Mouse (Mus musculus): ENCODE measurements around the gene Topbp1. TPM values are rescaled to one million over a fixed set of nuclear protein-coding genes. Genes with fewer than 3 reads are reported as not detected.
A peak's percentile ranks its signal among the peaks of the same experiment; 100 is the strongest.

Gene Topbp1
- polyA plus RNA-seq, 1 experiment from 2014 or later, result 64.7 TPM

GRCm38 (mm10) chr9:103301086-103301485, 3.9 kb upstream of the Topbp1 start:
- no peak overlapping the region for H3K4me3 ChIP-seq
- H3K27ac ChIP-seq (ENCODE audit: poor library complexity, severe bottlenecking), result no peak overlapping the region
- H3K36me3 ChIP-seq, result no peaks in the 10 kb centered on the region
- H3K4me1 ChIP-seq (replicated peaks), result peaks cover 2% of the 10 kb centered on the region; the same call in 1 of the 2 replicates
- H3K27me3 ChIP-seq (replicated peaks), result no peaks in the 10 kb centered on the region
- no peak overlapping the region for H3K9ac ChIP-seq
- H3K9me3 ChIP-seq (replicated peaks), result no peaks in the 10 kb centered on the region
- H3K4me2 ChIP-seq, result no peak overlapping the region
- WGBS, result 90% methylated on average over 8 of the region's 8 CpGs
- no peak for ATAC-seq (ENCODE audit: insufficient number of reproducible peaks, low FRiP score)

- Histone ChIP-seq H3K4me2 (no peak overlapping the region), H3K27ac (ENCODE audit: poor library complexity, severe bottlenecking) (no peak overlapping the region), H3K9ac (no peak overlapping the region), H3K9me3 (replicated peaks) (no peaks in the 10 kb centered on the region), H3K4me3 (no peak overlapping the region), H3K27me3 (replicated peaks) (no peaks in the 10 kb centered on the region), H3K4me1 (replicated peaks) (peaks cover 10% of the 10 kb centered on the region), H3K36me3 (0 out of 2 replicates have a peak, but pooled peaks cover under 1% of the 10 kb centered on the region)
- WGBS, result 79% methylated on average over 4 of the region's 4 CpGs
- no peak for ATAC-seq (ENCODE audit: insufficient number of reproducible peaks, low FRiP score)
Observed at GRCm38 (mm10) chr9:103302239-103302638, 2.8 kb upstream of the Topbp1 start.

GRCm38 (mm10) chr9:103302666-103303065, 2.3 kb upstream of the Topbp1 start:
- Histone ChIP-seq H3K27ac (ENCODE audit: poor library complexity, severe bottlenecking) (no peak overlapping the region), H3K9me3 (replicated peaks) (no peaks in the 10 kb centered on the region), H3K27me3 (replicated peaks) (no peaks in the 10 kb centered on the region), H3K4me3 (no peak overlapping the region), H3K4me1 (replicated peaks) (peaks cover 11% of the 10 kb centered on the region), H3K9ac (no peak overlapping the region), H3K36me3 (peaks cover 2% of the 10 kb centered on the region), H3K4me2 (no peak overlapping the region)
- WGBS, result 43% methylated on average over 3 of the region's 3 CpGs
- ATAC-seq (ENCODE audit: insufficient number of reproducible peaks, low FRiP score), result no peak; the same call in 1 of the 2 replicates

GRCm38 (mm10) chr9:103305332-103306041, 472 bp downstream of the Topbp1 start:
- ATAC-seq (ENCODE audit: insufficient number of reproducible peaks, low FRiP score), result peak; percentile 74
- H3K9me3 ChIP-seq (replicated peaks), result no peaks in the 10 kb centered on the region
- H3K4me2 ChIP-seq, result peak overlapping the region; percentile 66
- H3K36me3 ChIP-seq, result peaks cover 21% of the 10 kb centered on the region
- peak overlapping the region; percentile 74 for H3K27ac ChIP-seq (ENCODE audit: poor library complexity, severe bottlenecking)
- H3K9ac ChIP-seq, result peak overlapping the region; percentile 89
- no peaks in the 10 kb centered on the region for H3K27me3 ChIP-seq (replicated peaks)
- peaks cover 13% of the 10 kb centered on the region for H3K4me1 ChIP-seq (replicated peaks)
- WGBS, result under 1% methylated on average over 40 of the region's 40 CpGs
- peak overlapping the region; percentile 79 for H3K4me3 ChIP-seq

- Histone ChIP-seq H3K9me3 (replicated peaks) (no peaks in the 10 kb centered on the region), H3K4me1 (replicated peaks) (peaks cover 13% of the 10 kb centered on the region), H3K27ac (ENCODE audit: poor library complexity, severe bottlenecking) (no peak overlapping the region), H3K9ac (no peak overlapping the region), H3K27me3 (replicated peaks) (no peaks in the 10 kb centered on the region), H3K36me3 (peaks cover 51% of the 10 kb centered on the region), H3K4me2 (no peak overlapping the region), H3K4me3 (no peak overlapping the region)
- ATAC-seq (ENCODE audit: insufficient number of reproducible peaks, low FRiP score), result no peak
- WGBS, result 85% methylated on average over 6 of the region's 6 CpGs
Observed at GRCm38 (mm10) chr9:103309832-103310231, 4.8 kb downstream of the Topbp1 start.

GRCm38 (mm10) chr9:103324678-103325077, 19.7 kb downstream of the Topbp1 start:
- no peak for ATAC-seq (ENCODE audit: insufficient number of reproducible peaks, low FRiP score)
- no peak overlapping the region for H3K4me2 ChIP-seq
- no peak overlapping the region for H3K4me3 ChIP-seq
- H3K36me3 ChIP-seq, result peaks cover 91% of the 10 kb centered on the region
- H3K9ac ChIP-seq, result no peak overlapping the region
- no peak overlapping the region for H3K27ac ChIP-seq (ENCODE audit: poor library complexity, severe bottlenecking)
- H3K27me3 ChIP-seq (replicated peaks), result no peaks in the 10 kb centered on the region
- H3K4me1 ChIP-seq (replicated peaks), result peaks cover 5% of the 10 kb centered on the region; the same call in 1 of the 2 replicates
- 90% methylated on average over 1 of the region's 2 CpGs for WGBS
- no peaks in the 10 kb centered on the region for H3K9me3 ChIP-seq (replicated peaks)

- Histone ChIP-seq H3K27ac (ENCODE audit: poor library complexity, severe bottlenecking) (peak overlapping the region; percentile 61), H3K27me3 (replicated peaks) (no peaks in the 10 kb centered on the region), H3K9ac (no peak overlapping the region), H3K4me1 (replicated peaks) (peaks cover 5% of the 10 kb centered on the region; the same call in 1 of the 2 replicates), H3K4me3 (no peak overlapping the region), H3K4me2 (no peak overlapping the region), H3K9me3 (replicated peaks) (no peaks in the 10 kb centered on the region), H3K36me3 (peaks cover 85% of the 10 kb centered on the region)
- ATAC-seq (ENCODE audit: insufficient number of reproducible peaks, low FRiP score), result peak; percentile 77
- 51% methylated on average over 9 of the region's 9 CpGs for WGBS
Observed at GRCm38 (mm10) chr9:103326449-103326848, 21.4 kb downstream of the Topbp1 start.

GRCm38 (mm10) chr9:103332663-103333062, 27.6 kb downstream of the Topbp1 start:
- WGBS, result 81% methylated on average over 6 of the region's 6 CpGs
- Histone ChIP-seq H3K9me3 (replicated peaks) (no peaks in the 10 kb centered on the region), H3K4me3 (no peak overlapping the region), H3K27me3 (replicated peaks) (no peaks in the 10 kb centered on the region), H3K27ac (ENCODE audit: poor library complexity, severe bottlenecking) (no peak overlapping the region), H3K4me1 (replicated peaks) (peaks cover 13% of the 10 kb centered on the region), H3K9ac (no peak overlapping the region), H3K36me3 (peaks cover 82% of the 10 kb centered on the region), H3K4me2 (no peak overlapping the region)
- ATAC-seq (ENCODE audit: insufficient number of reproducible peaks, low FRiP score), result no peak

- Histone ChIP-seq H3K36me3 (peaks cover 85% of the 10 kb centered on the region), H3K27ac (ENCODE audit: poor library complexity, severe bottlenecking) (no peak overlapping the region), H3K27me3 (replicated peaks) (no peaks in the 10 kb centered on the region), H3K4me1 (replicated peaks) (peaks cover 13% of the 10 kb centered on the region), H3K9me3 (replicated peaks) (no peaks in the 10 kb centered on the region), H3K4me3 (no peak overlapping the region), H3K9ac (no peak overlapping the region), H3K4me2 (no peak overlapping the region)
- no peak for ATAC-seq (ENCODE audit: insufficient number of reproducible peaks, low FRiP score)
Observed at GRCm38 (mm10) chr9:103336912-103337311, 31.9 kb downstream of the Topbp1 start.

GRCm38 (mm10) chr9:103347045-103347444, 42.0 kb downstream of the Topbp1 start:
- Histone ChIP-seq H3K4me3 (no peak overlapping the region), H3K4me2 (no peak overlapping the region), H3K9ac (no peak overlapping the region), H3K27me3 (replicated peaks) (no peaks in the 10 kb centered on the region), H3K4me1 (replicated peaks) (no peaks in the 10 kb centered on the region), H3K27ac (ENCODE audit: poor library complexity, severe bottlenecking) (no peak overlapping the region), H3K36me3 (peaks cover 82% of the 10 kb centered on the region), H3K9me3 (replicated peaks) (no peaks in the 10 kb centered on the region)
- ATAC-seq (ENCODE audit: insufficient number of reproducible peaks, low FRiP score), result no peak
- 89% methylated on average over 4 of the region's 4 CpGs for WGBS

- Histone ChIP-seq H3K27ac (ENCODE audit: poor library complexity, severe bottlenecking) (no peak overlapping the region), H3K4me1 (replicated peaks) (no peaks in the 10 kb centered on the region), H3K36me3 (peaks cover 81% of the 10 kb centered on the region), H3K4me3 (no peak overlapping the region), H3K27me3 (replicated peaks) (no peaks in the 10 kb centered on the region), H3K4me2 (no peak overlapping the region), H3K9ac (no peak overlapping the region), H3K9me3 (replicated peaks) (no peaks in the 10 kb centered on the region)
- 70% methylated on average over 1 of the region's 1 CpGs for WGBS
- no peak for ATAC-seq (ENCODE audit: insufficient number of reproducible peaks, low FRiP score)
Observed at GRCm38 (mm10) chr9:103347996-103348490, 43.0 kb downstream of the Topbp1 start.

- H3K9ac ChIP-seq, result no peak overlapping the region
- no peaks in the 10 kb centered on the region for H3K9me3 ChIP-seq (replicated peaks)
- H3K4me2 ChIP-seq, result no peak overlapping the region
- H3K4me3 ChIP-seq, result no peak overlapping the region
- no peak for ATAC-seq (ENCODE audit: insufficient number of reproducible peaks, low FRiP score)
- H3K27ac ChIP-seq (ENCODE audit: poor library complexity, severe bottlenecking), result no peak overlapping the region
- peaks cover 76% of the 10 kb centered on the region for H3K36me3 ChIP-seq
- no peaks in the 10 kb centered on the region for H3K27me3 ChIP-seq (replicated peaks)
- no peaks in the 10 kb centered on the region for H3K4me1 ChIP-seq (replicated peaks)
Observed at GRCm38 (mm10) chr9:103348791-103349190, 43.8 kb downstream of the Topbp1 start.

All from heart, embryonic 12.5 days (tissue).